Mouse (Mus musculus) R1 (cell line): ENCODE results near the gene Fcgr2b.
"Not testable (repeated sequence)": the region's sequence is repeated elsewhere in the genome, so short reads cannot be mapped to it uniquely, and the experiment has no call there.

Experiments used
- DNase-seq: peaks from one replicate; pipeline ENCODE4 v3.0.0-alpha.2; 2018; ENCODE audit warnings: low read depth, low spot score

The Fcgr2b gene

DNA sequence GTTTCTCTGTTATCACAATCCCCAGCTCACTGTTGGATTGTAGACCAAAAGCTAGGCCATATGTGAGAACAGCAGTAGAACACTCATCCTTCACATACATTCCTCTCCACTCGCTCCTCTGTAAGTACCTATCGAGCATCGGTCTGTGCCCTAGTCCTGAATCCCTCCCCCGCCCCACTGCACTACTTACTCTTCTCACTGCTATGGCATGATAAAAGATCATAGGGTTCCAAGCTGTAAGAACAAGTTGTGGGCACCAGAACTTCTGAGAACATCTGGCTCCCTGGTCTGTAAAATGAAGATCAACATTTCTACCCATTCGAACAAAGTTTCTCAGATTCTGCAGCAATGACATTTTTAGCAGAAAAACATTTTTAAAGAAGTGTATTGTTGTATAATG is at the start of gene Fcgr2b:
Gene Fcgr2b, minus strand, starts transcription at position 101 of the 400 bp plus-strand sequence.
- DNase-seq = no peak

DNA sequence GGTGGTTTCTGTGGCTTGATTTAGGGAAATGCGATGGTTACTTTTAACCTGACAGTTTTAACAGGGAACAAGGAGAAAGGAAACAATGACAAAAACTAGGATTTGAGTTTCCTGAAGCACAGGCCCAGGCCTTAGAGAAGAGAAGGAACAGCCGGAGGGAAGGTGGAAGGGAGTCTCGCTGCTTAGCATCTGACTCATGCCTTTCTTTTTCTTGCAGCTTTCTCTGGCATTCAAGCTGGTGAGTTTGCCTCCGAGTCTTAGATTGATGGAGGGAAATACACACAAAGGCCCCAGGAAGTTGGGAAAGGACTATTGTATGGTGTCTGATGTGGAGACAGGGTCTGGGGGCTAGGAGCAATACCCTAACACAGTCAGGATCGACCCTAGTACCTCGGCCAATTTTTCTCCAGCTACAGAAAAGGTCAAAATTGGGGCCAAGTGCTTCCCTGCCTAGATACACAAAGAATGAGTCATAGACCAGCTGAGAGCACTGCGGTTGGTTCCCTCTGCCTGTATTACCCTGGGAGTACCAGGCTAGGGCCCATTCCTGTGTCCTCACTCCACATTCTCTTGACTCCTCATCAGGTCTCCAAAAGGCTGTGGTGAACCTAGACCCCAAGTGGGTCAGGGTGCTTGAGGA is 43.1 kb upstream of the Fcgr2b start:
- DNase-seq = no peak

DNA sequence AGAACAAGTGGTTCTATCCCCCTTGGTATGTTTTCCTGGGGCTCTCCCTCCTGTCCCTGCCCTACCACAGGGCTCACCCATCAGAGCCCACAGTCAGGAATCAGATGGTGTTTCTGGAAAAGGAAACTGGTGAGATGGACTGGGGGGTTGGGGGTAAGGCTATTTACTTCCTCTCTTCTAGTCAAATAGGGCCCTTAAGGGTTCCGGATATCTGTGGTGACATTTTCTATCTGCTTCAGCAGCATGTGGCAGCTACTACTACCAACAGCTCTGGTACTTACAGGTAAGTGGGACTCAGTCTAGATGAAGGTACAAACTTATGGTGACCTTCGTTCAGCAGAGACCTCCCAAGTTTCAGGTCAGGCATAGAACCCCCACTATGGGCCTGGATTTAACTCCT is 42.4 kb upstream of the Fcgr2b start, which contains the start of gene Fcgr4:
Gene Fcgr4, plus strand, starts transcription at position 184 of the 400 bp plus-strand sequence.
- no peak for DNase-seq

DNA sequence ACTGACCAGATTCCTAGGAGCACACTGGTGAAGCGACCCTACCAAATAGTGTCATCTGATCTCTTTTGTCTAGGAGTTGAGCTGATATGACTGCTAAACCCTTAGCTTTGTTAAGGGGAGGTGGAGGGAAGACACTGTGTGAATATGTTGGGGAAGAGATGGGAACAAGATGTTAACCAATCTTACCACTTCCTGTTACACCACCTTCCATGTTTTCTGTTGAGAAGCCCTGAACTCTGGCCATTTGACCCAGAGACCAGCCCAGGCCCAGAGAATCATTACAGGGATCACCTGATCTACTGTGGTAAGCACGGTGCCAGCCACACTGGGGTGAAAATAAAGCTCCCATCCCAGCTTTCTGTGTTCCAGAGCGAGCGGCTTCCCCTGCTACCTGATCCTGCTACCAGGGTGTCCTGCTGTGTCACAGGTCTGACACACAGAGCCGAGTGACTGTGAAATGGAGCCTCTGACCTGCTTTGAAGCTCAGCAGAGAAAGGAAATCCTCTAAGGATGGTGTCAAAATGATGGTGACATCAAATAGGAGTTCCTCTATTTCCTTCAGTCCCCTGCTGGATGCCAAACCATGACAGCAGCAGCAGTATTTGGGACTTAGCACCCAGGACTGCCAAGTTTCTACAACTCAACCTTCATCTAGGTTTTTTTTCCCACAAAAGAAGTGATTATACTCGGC is 41.3 kb upstream of the Fcgr2b start:
- DNase-seq = no peak

DNA sequence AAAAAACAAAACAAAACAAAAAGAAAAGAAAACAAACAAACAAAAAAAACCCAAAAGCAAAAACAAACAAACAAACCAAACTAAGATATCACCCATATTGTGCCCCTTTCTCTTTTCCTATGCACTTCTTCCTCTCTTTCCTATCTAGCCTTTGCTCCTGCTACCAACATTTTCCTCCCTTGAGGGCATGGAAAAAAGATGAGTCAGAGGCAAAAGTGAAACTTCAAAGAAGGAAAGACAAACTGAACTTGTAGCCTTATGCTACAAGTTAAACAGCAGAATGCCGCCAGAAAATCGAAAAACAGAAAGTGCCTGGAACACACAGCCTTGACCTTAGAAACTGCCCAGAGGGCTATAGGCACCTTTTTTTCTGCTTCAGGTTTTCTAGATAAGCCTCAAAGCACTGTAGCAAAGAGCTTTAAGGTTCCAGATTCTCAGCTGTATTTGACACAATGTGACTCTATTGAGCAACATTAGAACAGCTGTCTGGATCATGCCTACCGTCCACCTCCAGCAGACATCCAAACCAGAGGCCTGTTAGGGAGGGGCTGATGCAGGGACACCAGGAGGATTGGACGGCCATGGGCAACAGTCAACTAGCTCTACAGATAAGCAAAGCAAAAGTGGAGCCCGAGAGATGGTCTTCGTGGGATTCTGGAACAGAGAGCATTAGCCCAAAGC is 40.5 kb upstream of the Fcgr2b start:
- no peak for DNase-seq

DNA sequence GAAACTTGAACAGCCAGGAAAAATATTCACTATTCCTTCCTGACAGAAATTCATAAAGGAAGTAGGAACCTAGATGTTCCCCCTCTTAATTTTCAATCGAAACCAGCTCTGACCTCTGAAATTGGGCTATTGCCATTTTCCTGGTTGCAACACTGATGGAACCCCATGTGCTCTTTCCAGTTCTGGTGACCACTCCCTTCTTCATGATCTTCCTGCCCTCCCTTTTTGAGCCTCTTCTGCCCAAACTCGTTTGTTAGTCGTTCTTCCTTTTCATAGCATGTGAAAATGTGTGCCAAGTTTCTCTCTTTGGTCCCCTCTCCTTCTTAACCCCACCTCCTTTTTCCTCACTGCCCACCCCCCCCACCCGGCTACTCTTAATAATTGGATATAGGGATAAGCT is 35.4 kb upstream of the Fcgr2b start:
- no peak for DNase-seq

DNA sequence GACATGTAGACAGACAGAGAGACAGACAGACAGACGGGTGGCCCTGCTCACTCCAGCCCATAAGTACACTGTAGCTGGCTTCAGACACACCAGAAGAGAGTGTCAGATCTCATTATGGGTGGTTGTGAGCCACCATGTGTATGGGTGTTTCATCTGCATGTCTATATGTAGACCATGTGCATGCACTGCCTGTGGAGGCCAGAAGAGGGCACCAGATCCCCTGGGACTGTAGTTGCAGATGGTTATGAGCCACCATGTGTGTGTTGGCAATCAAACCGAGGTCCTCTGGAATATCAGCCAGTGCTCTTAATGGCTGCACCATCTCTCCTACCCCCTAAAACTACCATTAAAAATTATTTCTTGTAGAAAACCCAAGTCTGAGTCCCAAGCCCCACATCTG is 30.6 kb upstream of the Fcgr2b start:
- peak; percentile 80 for DNase-seq

DNA sequence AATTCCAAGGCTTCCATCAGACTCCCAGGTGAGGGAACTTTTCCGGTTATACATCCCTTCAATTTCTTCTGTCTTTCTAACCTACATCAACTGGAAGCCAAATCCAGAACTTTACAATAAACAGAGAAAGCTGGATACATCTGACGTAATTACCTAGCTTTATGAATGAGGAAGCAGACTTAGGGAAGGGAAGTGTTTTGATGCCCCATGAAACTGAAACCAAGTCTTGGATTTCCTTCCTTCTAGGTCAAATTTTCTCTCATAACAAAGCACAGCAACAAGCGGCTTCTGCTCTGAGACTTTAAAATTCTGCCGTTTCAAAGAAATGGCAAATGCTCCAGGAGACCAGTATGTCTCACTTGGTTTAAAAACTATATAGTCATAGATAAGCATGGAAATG is 30.0 kb upstream of the Fcgr2b start:
- no peak for DNase-seq

DNA sequence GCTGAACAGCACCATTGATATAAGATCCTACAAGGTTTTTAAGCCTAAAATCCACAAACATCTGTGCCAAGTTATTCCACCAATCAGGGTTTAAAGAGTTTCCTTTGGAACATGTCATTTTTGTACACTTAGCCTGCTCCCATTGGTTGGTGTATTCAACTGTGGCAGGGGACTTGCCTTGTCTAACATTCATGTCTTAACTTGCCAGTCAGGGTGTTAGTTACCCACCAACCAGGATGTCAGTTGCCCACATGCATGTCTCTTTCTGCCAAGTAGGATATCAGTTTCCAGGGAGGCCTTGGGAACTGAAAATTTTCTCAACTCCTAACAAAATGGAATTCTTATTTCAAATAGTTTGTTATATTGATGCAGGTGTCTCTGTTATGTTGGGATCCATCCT is 29.2 kb upstream of the Fcgr2b start:
- no peak for DNase-seq

DNA sequence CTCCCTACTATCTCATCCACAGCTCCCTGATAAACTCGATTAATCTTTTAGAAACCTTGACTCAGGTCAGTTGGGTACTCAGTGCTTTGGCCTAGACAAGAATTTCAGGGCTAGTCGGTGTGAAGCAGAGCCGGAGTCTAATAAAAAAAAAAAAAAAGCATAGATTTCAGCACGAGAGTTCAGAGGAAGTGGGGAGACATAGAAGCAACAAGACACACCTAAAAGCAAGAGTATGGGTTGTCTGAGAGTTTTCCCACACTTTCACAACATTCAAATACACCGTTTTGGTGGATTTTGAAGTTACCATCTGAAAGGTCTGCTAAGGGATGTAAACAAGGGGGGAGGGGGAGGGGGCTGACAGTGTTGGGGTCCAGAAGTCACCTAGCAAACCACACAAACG is 28.7 kb upstream of the Fcgr2b start:
- DNase-seq = no peak

DNA sequence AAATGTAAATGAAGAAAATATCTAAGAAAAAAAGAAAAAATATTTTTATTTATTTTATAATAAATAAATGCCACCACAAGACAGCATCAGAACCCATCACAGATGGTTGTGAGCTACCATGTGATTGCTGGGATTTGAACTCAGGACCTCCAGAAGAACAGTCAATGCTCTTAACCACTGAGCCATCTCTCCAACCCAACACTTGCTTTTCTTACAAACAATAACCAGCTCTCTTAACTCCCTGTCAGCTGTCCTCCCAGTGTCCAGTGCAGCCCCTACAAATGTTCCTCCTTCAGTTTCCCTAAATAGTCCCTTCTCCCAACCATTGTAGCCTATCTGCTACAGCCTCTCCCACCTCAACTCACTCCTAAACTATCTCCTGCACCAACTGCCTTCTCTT is 23.5 kb upstream of the Fcgr2b start:
- DNase-seq = no peak

DNA sequence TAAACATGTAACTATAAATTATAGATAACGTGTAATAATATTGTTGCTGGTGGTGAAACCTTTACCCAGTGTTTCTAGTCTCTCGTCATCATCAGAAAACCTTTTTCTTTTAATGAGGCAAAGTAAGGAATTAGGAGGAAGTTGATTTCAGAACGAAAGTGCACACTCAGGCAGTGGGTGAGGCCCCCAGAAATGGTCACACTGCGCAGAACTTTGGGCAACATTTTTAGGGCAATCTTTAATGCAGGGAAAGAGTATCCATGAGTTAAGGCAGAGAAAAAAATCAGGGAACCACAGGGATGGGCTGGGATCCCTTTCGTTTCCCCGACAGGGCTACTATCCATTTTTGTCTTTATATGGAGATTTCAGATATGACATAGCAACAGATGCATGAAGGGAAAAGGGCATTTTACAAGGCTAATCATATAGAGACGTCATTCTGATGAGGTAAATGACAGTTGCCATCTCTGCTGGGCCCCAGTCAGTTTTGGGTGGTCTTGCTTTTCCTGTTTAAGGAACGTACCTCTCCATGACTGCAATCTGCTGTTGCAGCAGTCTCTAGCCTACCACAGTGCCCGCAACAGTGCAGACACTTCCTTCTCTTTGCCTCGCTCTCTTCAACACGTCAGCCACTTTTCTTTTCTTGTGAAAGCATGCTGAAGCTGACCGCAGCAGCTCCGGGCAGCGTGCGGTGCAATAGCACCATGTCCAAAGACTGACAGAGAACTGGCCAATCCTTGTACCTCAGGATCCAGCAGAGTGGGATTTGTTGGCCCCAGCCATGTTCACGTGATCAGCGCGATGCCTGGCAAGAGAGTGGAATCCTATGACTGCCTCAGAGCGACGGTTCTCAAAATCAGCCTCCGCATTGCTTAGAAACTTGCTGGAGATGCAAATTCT is 21.7 kb upstream of the Fcgr2b start:
- DNase-seq = peak; percentile 39

DNA sequence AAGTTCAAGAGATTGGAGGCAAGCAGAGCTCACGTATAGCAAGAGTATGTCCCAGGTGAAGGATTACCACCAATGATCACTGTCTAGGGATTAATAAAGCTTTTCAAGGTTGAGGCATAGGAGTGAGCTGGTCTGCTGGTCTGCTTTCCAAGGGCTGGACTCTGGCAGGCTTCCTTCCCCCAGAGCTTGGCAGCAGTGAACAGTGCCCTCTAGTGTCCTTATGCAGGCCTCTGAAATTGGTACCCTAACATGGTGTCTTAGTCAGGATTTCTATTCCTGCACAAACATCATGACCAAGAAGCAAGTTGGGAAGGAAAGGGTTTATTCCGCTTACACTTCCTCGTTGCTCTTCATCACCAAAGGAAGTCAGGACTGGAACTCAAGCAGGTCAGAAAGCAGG is 20.4 kb upstream of the Fcgr2b start:
- DNase-seq = peak; percentile 72

DNA sequence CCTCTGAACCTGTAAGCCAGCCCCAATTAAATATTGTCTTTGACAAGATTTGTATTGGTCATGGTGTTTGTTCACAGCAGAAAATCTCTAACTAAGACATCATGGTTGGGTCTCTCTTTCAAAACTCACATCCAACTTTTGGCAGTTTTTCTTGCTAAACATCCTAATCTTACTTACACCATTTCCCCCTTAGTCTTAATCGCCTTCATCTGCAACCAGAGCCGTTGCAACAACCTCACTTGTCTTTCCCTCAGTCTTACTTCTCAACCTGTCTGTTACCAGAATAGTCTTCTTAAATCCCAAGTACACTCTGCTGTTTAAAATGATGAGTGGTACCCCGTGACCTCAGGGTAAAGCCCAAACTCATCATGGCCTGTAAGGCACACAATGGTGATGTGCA is 19.7 kb upstream of the Fcgr2b start:
- no peak for DNase-seq

DNA sequence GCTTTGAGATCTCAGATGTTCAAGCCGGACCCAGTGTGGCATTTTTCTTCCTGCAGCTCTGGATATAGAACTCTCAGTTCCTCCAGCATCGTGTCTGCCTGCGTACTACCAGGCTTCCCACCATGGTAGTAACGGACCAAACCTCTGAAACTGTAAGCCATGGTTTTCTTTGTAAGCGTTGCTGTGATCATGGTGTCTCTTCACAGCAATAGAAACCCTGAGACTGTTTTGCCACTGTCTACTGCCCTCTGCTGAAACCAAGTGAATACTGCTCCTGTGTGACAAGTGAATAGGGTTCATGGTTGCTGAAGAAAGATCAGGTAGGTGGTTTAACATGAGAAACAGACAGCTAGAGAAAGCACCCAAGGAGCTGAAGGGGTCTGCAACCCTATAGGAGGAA is 16.2 kb upstream of the Fcgr2b start:
- DNase-seq = peak; percentile 87

DNA sequence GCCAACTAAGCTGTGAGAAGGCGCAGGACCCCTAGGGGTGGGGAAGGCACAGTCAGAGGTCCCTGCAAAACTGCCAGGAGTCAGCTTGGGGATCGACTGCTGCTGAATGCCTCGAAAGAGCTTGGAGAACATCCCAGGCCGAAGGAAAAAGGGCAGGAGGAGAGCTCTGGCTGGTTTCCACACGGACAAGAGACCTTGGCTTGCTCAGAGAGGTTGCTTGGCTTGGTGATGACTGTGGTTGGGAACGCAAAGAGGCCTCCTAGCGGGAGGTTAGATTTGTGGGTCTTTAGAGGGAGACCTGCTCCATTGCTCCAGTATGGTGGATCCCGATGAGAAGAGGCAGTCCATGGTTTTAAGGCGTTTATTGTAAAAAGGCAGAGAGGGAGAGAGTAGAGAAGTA is 13.3 kb upstream of the Fcgr2b start:
- DNase-seq = no peak

DNA sequence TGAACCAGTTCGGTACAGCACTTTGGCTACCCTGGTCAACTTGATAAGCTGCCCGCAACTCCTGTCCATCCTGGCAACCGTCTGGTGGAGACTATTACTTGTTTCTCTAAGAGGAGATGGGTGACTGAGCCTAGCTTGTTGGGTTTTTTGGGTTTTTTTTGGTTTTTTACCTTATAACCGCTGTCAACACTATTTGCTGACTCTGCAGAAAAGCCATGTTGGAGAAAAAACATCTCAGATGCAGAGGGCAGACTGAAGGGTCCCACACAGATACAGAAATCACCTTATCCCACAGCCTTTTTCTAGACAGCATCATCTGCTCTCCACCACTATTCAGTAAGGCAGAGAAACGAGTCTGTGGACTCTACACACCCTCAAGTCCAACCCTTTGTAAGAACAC is 9.5 kb upstream of the Fcgr2b start:
- DNase-seq = no peak

DNA sequence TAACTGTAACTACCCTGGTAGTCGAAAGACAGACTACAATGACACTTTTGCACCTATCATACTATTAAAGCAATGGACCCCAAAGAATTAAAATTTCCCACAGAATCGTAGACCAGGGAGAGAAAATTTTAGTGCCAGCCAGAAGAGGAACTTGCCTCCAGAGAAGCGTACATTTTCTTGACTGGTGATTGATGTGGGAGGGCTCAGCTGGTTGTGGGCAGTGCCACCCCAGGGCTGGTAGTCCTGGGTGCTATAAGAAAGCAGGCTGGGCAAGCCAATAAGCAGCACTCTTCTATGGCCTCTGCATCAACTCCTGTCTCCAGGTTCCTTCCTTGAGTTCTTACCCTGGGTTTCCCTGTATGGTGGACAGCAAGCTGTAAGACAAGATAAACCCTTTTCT is 8.7 kb upstream of the Fcgr2b start:
- DNase-seq = no peak

DNA sequence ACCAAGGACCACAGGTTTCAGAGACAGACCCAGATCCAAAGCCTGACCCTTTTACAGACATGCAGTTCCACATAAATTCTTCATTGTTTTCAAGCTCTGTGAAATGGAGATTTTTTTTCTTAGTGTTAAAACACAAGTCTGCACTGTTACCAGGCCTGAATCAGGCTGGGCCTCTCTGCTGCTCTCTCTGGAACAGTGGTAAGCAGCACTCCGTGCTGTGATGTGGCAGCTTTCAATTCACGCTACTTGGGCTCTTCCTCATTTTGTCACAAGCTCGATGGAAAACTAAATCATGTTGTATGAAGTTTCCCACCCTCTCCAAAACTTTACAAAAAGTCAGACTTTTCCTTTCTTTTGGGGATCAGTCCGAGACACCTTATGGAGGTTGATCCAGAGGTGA is 6.7 kb upstream of the Fcgr2b start:
- no peak for DNase-seq

DNA sequence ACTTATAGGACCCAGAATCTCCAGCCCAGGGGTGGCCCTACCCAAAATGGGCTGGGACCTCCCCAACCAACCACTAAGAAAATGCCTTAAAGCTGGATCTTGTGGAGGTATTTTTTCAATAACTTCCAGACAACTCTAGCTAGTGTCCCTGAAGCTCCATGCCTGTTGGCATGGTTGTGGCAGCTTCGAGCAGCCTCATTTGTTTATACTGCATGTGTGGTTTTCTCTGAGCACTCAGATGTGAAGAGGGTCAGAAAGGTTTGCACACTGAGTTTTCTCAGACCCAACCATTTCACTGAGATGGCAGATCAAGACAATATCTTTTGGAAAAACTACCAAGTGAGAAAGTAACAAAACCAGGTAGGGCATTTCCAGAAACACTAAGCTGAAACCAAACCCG is 6.0 kb upstream of the Fcgr2b start:
- DNase-seq = no peak

DNA sequence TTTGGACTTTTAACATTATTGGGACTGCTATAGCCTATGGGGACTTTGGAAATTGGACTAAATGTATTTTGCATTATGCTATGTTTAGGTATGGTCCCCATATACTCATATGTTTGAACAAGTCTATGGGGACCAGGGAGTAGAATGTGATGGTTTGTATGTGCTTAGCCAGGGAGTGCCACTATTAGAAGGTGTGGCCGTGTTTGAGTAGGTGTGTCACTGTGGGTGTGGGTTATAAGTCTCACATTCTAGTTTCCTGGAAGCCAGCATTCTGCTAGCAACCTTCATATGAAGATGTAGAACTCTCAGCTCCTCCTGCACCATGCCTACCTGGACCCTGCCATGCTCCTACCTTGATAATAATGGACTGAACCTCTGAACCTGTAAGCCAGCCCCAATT is 5.3 kb upstream of the Fcgr2b start:
- not testable (repeated sequence) for DNase-seq

DNA sequence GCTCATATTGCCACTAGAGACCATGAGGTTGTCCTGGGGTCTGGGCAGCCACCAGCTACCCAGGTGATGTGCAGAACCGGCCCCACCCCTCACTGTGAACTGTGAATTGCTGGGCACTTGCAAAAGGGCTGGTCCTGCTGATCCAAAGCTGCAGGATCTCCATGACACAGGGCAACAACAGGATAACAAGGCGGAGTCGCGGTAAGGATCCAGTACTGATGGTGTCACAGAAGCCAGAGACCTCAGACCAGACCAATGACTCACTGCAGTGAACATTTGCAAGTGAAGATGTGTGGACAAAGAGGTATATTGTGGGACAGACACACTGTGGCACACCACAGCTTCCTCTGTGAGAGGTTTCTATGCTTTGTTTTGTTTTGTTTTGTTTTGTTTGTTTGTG is 2.3 kb upstream of the Fcgr2b start:
- peak; percentile 73 for DNase-seq
